Mouse (Mus musculus): ENCODE measurements at regions not wholly inside any gene's neighbourhood (a gene's known extent, or its start where the extent isn't known, plus 50 kb on each side); places are given as distances from the start of the nearest gene placed in this dataset.

- no peak overlapping the region for H3K9ac ChIP-seq
- no peak overlapping the region for H3K4me2 ChIP-seq (replicated peaks)
Measured at GRCm38 (mm10) chr19:57558420-57558967, 52.3 kb upstream of the Atrnl1 start.

GRCm38 (mm10) chr19:57560757-57561156 lies 50.1 kb upstream of the Atrnl1 start:
- Histone ChIP-seq H3K4me2 (replicated peaks) (no peak overlapping the region), H3K27me3 (replicated peaks) (no peaks in the 10 kb centered on the region), H3K36me3 (no peaks in the 10 kb centered on the region), H3K4me1 (no peaks in the 10 kb centered on the region), H3K9ac (no peak overlapping the region), H3K27ac (no peak overlapping the region), H3K9me3 (no peaks in the 10 kb centered on the region), H3K4me3 (no peak overlapping the region)
- ATAC-seq (ENCODE audit: low FRiP score, low read depth), result no peak
- 68% methylated on average over 3 of the region's 3 CpGs for WGBS

More at GRCm38 (mm10) chr19:57558420-57558967, 52.3 kb upstream of the Atrnl1 start:
- H3K27ac ChIP-seq, result no peak overlapping the region
- WGBS, result 72% methylated on average over 19 of the region's 19 CpGs
- H3K27me3 ChIP-seq (replicated peaks), result no peaks in the 10 kb centered on the region
- H3K4me1 ChIP-seq, result no peaks in the 10 kb centered on the region
- no peak overlapping the region for H3K4me3 ChIP-seq
- H3K36me3 ChIP-seq, result no peaks in the 10 kb centered on the region
- H3K9me3 ChIP-seq, result no peaks in the 10 kb centered on the region
- no peak for ATAC-seq (ENCODE audit: low FRiP score, low read depth)

Measured in neural tube, embryonic 12.5 days (tissue).